Mouse (Mus musculus) intestine, embryonic 15.5 days (tissue): ENCODE measurements around the gene Immp2l. TPM values are rescaled to one million over a fixed set of nuclear protein-coding genes. Genes with fewer than 3 reads are reported as not detected.

Experiments used
- ATAC-seq: fragments of 200-750 bp; cut with Nextera tagmentation; 2 replicates; pipeline ENCODE4 v1.8.0; 2017; ENCODE audit warnings: moderate TSS enrichment, moderate library complexity
- H3K27ac ChIP-seq: fragments of 300-500 bp; sonication (generic); 2 replicates; pipeline ENCODE4 v1.5.1; 2015; ENCODE audit warnings: mild to moderate bottlenecking, inconsistent platforms
- H3K27me3 ChIP-seq: fragments of 300-500 bp; sonication (generic); replicated peaks from 2 replicates; pipeline ENCODE4 v1.6.1; 2015; ENCODE audit warnings: inconsistent platforms
- H3K36me3 ChIP-seq: fragments of 300-500 bp; sonication (generic); 2 replicates; pipeline ENCODE4 v1.6.1; 2015; ENCODE audit warnings: inconsistent platforms
- H3K4me1 ChIP-seq: fragments of 300-500 bp; sonication (generic); replicated peaks from 2 replicates; pipeline ENCODE4 v1.6.1; 2015; ENCODE audit warnings: inconsistent platforms
- H3K4me2 ChIP-seq: fragments of 300-500 bp; sonication (generic); replicated peaks from 2 replicates; pipeline ENCODE4 v1.6.1; 2015; ENCODE audit warnings: mild to moderate bottlenecking, inconsistent platforms
- H3K4me3 ChIP-seq: fragments of 300-500 bp; sonication (generic); replicated peaks from 2 replicates; pipeline ENCODE4 v1.5.1; 2015; ENCODE audit warnings: inconsistent platforms
- H3K9ac ChIP-seq: fragments of 300-500 bp; sonication (generic); 2 replicates; pipeline ENCODE4 v1.6.1; 2015; ENCODE audit warnings: inconsistent platforms
- H3K9me3 ChIP-seq: fragments of 300-500 bp; sonication (generic); 2 replicates; pipeline ENCODE4 v1.6.1; 2016; ENCODE audit warnings: inconsistent platforms
- WGBS: fragments of 180-500 bp; shearing (Covaris S2); methylation state at CpG from one replicate; pipeline ENCODE4 v1.1.7; 2015; 5-methylcytosine and 5-hydroxymethylcytosine counted together
- polyA plus RNA-seq: library from polyadenylated mRNA; unstranded; fragments of >200 nt; fragmentation: Nextera tagmentation; extraction: Ambion mirVana; gene quantifications from 2 replicates; pipeline ENCODE4 v1.2.1, GENCODE M21; 2015

The Immp2l gene
- polyA plus RNA-seq, 1 experiment from 2014 or later = 27.7 TPM

- H3K9me3 ChIP-seq = no peaks in the 10 kb centered on the region
- H3K27me3 ChIP-seq = no peaks in the 10 kb centered on the region
- no peak overlapping the region for H3K4me3 ChIP-seq
- no peak overlapping the region for H3K4me2 ChIP-seq
- 59% methylated on average over 3 of the region's 3 CpGs for WGBS
- no peaks in the 10 kb centered on the region for H3K4me1 ChIP-seq
- no peaks in the 10 kb centered on the region for H3K36me3 ChIP-seq
- H3K27ac ChIP-seq = no peak overlapping the region
- H3K9ac ChIP-seq = no peak overlapping the region
- ATAC-seq = no peak
These were observed 198.0 kb downstream of the Immp2l start for GRCm38 (mm10) chr12:41221893-41222292.

GRCm38 (mm10) chr12:41223686-41224085, 199.8 kb downstream of the Immp2l start:
- H3K4me1 ChIP-seq = no peaks in the 10 kb centered on the region
- H3K4me3 ChIP-seq = no peak overlapping the region
- H3K9me3 ChIP-seq = no peaks in the 10 kb centered on the region
- no peak overlapping the region for H3K4me2 ChIP-seq
- no peaks in the 10 kb centered on the region for H3K27me3 ChIP-seq
- H3K36me3 ChIP-seq = no peaks in the 10 kb centered on the region
- no peak overlapping the region for H3K9ac ChIP-seq
- WGBS = 82% methylated on average over 1 of the region's 1 CpGs
- no peak for ATAC-seq
- H3K27ac ChIP-seq = no peak overlapping the region

GRCm38 (mm10) chr12:41224538-41224937, 200.6 kb downstream of the Immp2l start:
- Histone ChIP-seq H3K4me1 (no peaks in the 10 kb centered on the region), H3K27me3 (no peaks in the 10 kb centered on the region), H3K36me3 (no peaks in the 10 kb centered on the region), H3K27ac (no peak overlapping the region), H3K9ac (no peak overlapping the region), H3K4me2 (no peak overlapping the region), H3K4me3 (no peak overlapping the region), H3K9me3 (no peaks in the 10 kb centered on the region)
- no peak for ATAC-seq
- 83% methylated on average over 4 of the region's 4 CpGs for WGBS

GRCm38 (mm10) chr12:41231966-41232365, 208.1 kb downstream of the Immp2l start:
- Histone ChIP-seq H3K27ac (no peak overlapping the region), H3K4me3 (no peak overlapping the region), H3K9ac (no peak overlapping the region), H3K27me3 (no peaks in the 10 kb centered on the region), H3K36me3 (no peaks in the 10 kb centered on the region), H3K4me2 (no peak overlapping the region), H3K4me1 (no peaks in the 10 kb centered on the region), H3K9me3 (no peaks in the 10 kb centered on the region)
- WGBS = 63% methylated on average over 2 of the region's 2 CpGs
- ATAC-seq = no peak

- Histone ChIP-seq H3K4me1 (no peaks in the 10 kb centered on the region), H3K27me3 (no peaks in the 10 kb centered on the region), H3K36me3 (no peaks in the 10 kb centered on the region), H3K4me3 (no peak overlapping the region), H3K27ac (no peak overlapping the region), H3K9ac (no peak overlapping the region), H3K4me2 (no peak overlapping the region), H3K9me3 (no peaks in the 10 kb centered on the region)
- no peak for ATAC-seq
- 73% methylated on average over 3 of the region's 3 CpGs for WGBS
These were observed 214.0 kb downstream of the Immp2l start for GRCm38 (mm10) chr12:41237880-41238279.

GRCm38 (mm10) chr12:41241221-41241620, 217.3 kb downstream of the Immp2l start:
- H3K4me3 ChIP-seq = no peak overlapping the region
- H3K9ac ChIP-seq = no peak overlapping the region
- no peak overlapping the region for H3K4me2 ChIP-seq
- H3K27ac ChIP-seq = no peak overlapping the region
- WGBS = 44% methylated on average over 2 of the region's 2 CpGs
- H3K27me3 ChIP-seq = no peaks in the 10 kb centered on the region
- no peaks in the 10 kb centered on the region for H3K4me1 ChIP-seq
- no peaks in the 10 kb centered on the region for H3K36me3 ChIP-seq
- no peaks in the 10 kb centered on the region for H3K9me3 ChIP-seq
- ATAC-seq = no peak

- WGBS = 98% methylated on average over 1 of the region's 1 CpGs
- no peak overlapping the region for H3K27ac ChIP-seq
- no peaks in the 10 kb centered on the region for H3K9me3 ChIP-seq
- no peaks in the 10 kb centered on the region for H3K36me3 ChIP-seq
- no peak for ATAC-seq
- H3K9ac ChIP-seq = no peak overlapping the region
- no peaks in the 10 kb centered on the region for H3K4me1 ChIP-seq
- H3K4me3 ChIP-seq = no peak overlapping the region
- H3K27me3 ChIP-seq = no peaks in the 10 kb centered on the region
- no peak overlapping the region for H3K4me2 ChIP-seq
These were observed 224.4 kb downstream of the Immp2l start for GRCm38 (mm10) chr12:41248254-41248653.

GRCm38 (mm10) chr12:41250123-41250522, 226.2 kb downstream of the Immp2l start:
- ATAC-seq = no peak
- H3K27ac ChIP-seq = no peak overlapping the region
- H3K4me1 ChIP-seq = no peaks in the 10 kb centered on the region
- no peak overlapping the region for H3K4me3 ChIP-seq
- H3K36me3 ChIP-seq = no peaks in the 10 kb centered on the region
- H3K9me3 ChIP-seq = no peaks in the 10 kb centered on the region
- H3K9ac ChIP-seq = no peak overlapping the region
- H3K27me3 ChIP-seq = no peaks in the 10 kb centered on the region
- H3K4me2 ChIP-seq = no peak overlapping the region
- 76% methylated on average over 3 of the region's 3 CpGs for WGBS

- Histone ChIP-seq H3K9me3 (no peaks in the 10 kb centered on the region), H3K9ac (no peak overlapping the region), H3K4me3 (no peak overlapping the region), H3K27ac (no peak overlapping the region), H3K36me3 (no peaks in the 10 kb centered on the region), H3K4me1 (no peaks in the 10 kb centered on the region), H3K27me3 (no peaks in the 10 kb centered on the region), H3K4me2 (no peak overlapping the region)
- ATAC-seq = no peak
- WGBS = 81% methylated on average over 2 of the region's 2 CpGs
These were observed 234.0 kb downstream of the Immp2l start for GRCm38 (mm10) chr12:41257905-41258304.

- H3K27me3 ChIP-seq = no peaks in the 10 kb centered on the region
- H3K4me1 ChIP-seq = no peaks in the 10 kb centered on the region
- no peak overlapping the region for H3K27ac ChIP-seq
- no peaks in the 10 kb centered on the region for H3K9me3 ChIP-seq
- H3K9ac ChIP-seq = no peak overlapping the region
- H3K36me3 ChIP-seq = no peaks in the 10 kb centered on the region
- no peak overlapping the region for H3K4me3 ChIP-seq
- ATAC-seq = no peak
- 65% methylated on average over 2 of the region's 2 CpGs for WGBS
- H3K4me2 ChIP-seq = no peak overlapping the region
These were observed 235.7 kb downstream of the Immp2l start for GRCm38 (mm10) chr12:41259608-41260007.

- no peak overlapping the region for H3K27ac ChIP-seq
- no peaks in the 10 kb centered on the region for H3K27me3 ChIP-seq
- H3K4me2 ChIP-seq = no peak overlapping the region
- H3K4me1 ChIP-seq = no peaks in the 10 kb centered on the region
- H3K9me3 ChIP-seq = no peaks in the 10 kb centered on the region
- WGBS = 89% methylated on average over 8 of the region's 8 CpGs
- no peaks in the 10 kb centered on the region for H3K36me3 ChIP-seq
- no peak overlapping the region for H3K4me3 ChIP-seq
- H3K9ac ChIP-seq = no peak overlapping the region
- no peak for ATAC-seq
These were observed 250.2 kb downstream of the Immp2l start for GRCm38 (mm10) chr12:41274136-41274535.

- H3K27me3 ChIP-seq = no peaks in the 10 kb centered on the region
- 33% methylated on average over 3 of the region's 3 CpGs for WGBS
- no peak overlapping the region for H3K27ac ChIP-seq
- H3K9ac ChIP-seq = no peak overlapping the region
- H3K4me2 ChIP-seq = no peak overlapping the region
- no peak overlapping the region for H3K4me3 ChIP-seq
- ATAC-seq = no peak
- H3K36me3 ChIP-seq = no peaks in the 10 kb centered on the region
- H3K4me1 ChIP-seq = no peaks in the 10 kb centered on the region
- no peaks in the 10 kb centered on the region for H3K9me3 ChIP-seq
These were observed 251.5 kb downstream of the Immp2l start for GRCm38 (mm10) chr12:41275361-41275760.

GRCm38 (mm10) chr12:41277896-41278295, 254.0 kb downstream of the Immp2l start:
- Histone ChIP-seq H3K27me3 (no peaks in the 10 kb centered on the region), H3K9me3 (no peaks in the 10 kb centered on the region), H3K4me3 (no peak overlapping the region), H3K9ac (no peak overlapping the region), H3K36me3 (no peaks in the 10 kb centered on the region), H3K4me2 (no peak overlapping the region), H3K4me1 (no peaks in the 10 kb centered on the region), H3K27ac (no peak overlapping the region)
- no peak for ATAC-seq
- WGBS = 90% methylated on average over 1 of the region's 1 CpGs
